Mouse (Mus musculus): Measurements from ENCODE around the gene Mnx1. TPM values are rescaled to one million over a fixed set of nuclear protein-coding genes. Genes with fewer than 3 reads are reported as not detected.
"Not testable (repeated sequence)": the region's sequence is repeated elsewhere in the genome, so short reads cannot be mapped to it uniquely, and the experiment has no call there.

Gene Mnx1
- polyA plus RNA-seq, 1 experiment, result not detected

- no peak for TF ChIP-seq POLR2A (IDR thresholded peaks at IDR 0.05; ENCODE audit: borderline replicate concordance, control insufficient read depth, low read depth, low read length)
- TF ChIP-seq CTCF (IDR thresholded peaks at IDR 0.05; ENCODE audit: control insufficient read depth, insufficient read depth, low read length), result no peak
- no peak overlapping the region for H3K4me3 ChIP-seq (replicated peaks; ENCODE audit: control insufficient read depth, low read depth, low read length)
- no peak overlapping the region for H3K27ac ChIP-seq (ENCODE audit: control insufficient read depth, insufficient read depth, low read depth, low read length, poor library complexity)
- no peaks in the 10 kb centered on the region for H3K4me1 ChIP-seq (ENCODE audit: control insufficient read depth, insufficient read depth, low read length)
- WGBS, result 73% methylated on average over 9 of the region's 9 CpGs
Measured at GRCm38 (mm10) chr5:29462943-29463686, 15.2 kb downstream of the Mnx1 start.

- Histone ChIP-seq H3K27ac (ENCODE audit: control insufficient read depth, insufficient read depth, low read depth, low read length, poor library complexity) (no peak overlapping the region), H3K4me1 (ENCODE audit: control insufficient read depth, insufficient read depth, low read length) (no peaks in the 10 kb centered on the region), H3K4me3 (replicated peaks; ENCODE audit: control insufficient read depth, low read depth, low read length) (no peak overlapping the region)
- WGBS, result 82% methylated on average over 5 of the region's 5 CpGs
- no peak for TF ChIP-seq POLR2A (IDR thresholded peaks at IDR 0.05; ENCODE audit: borderline replicate concordance, control insufficient read depth, low read depth, low read length)
- no peak for TF ChIP-seq CTCF (IDR thresholded peaks at IDR 0.05; ENCODE audit: control insufficient read depth, insufficient read depth, low read length)
Measured at GRCm38 (mm10) chr5:29456895-29457656, 21.2 kb downstream of the Mnx1 start.

DNA sequence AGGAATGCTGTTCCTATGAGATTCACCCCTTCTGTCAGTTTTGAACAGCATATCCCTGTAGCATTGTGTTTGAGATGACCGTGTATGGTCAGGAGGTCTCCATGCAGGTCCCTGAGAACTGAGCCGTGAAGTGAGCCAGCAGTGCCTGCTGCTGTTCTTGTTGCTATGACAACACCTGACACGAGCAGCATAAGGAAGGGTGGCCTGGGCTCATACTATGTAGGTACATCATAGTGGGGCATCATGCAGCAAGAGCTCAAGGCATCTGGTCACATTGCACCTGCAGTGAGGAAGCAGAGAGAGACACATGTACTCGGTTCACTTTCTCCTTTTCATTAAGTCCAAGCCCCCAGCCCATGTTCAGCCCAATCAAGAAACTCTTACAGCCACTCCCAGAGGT is 25.9 kb downstream of the Mnx1 start:
- Histone ChIP-seq H3K27ac (ENCODE audit: control insufficient read depth, insufficient read depth, low read depth, low read length, poor library complexity) (no peak overlapping the region), H3K4me1 (ENCODE audit: control insufficient read depth, insufficient read depth, low read length) (no peaks in the 10 kb centered on the region), H3K4me3 (replicated peaks; ENCODE audit: control insufficient read depth, low read depth, low read length) (no peak overlapping the region)
- TF ChIP-seq CTCF (IDR thresholded peaks at IDR 0.05; ENCODE audit: control insufficient read depth, insufficient read depth, low read length), result no peak
- TF ChIP-seq POLR2A (IDR thresholded peaks at IDR 0.05; ENCODE audit: borderline replicate concordance, control insufficient read depth, low read depth, low read length), result no peak
- 75% methylated on average over 4 of the region's 4 CpGs for WGBS

DNA sequence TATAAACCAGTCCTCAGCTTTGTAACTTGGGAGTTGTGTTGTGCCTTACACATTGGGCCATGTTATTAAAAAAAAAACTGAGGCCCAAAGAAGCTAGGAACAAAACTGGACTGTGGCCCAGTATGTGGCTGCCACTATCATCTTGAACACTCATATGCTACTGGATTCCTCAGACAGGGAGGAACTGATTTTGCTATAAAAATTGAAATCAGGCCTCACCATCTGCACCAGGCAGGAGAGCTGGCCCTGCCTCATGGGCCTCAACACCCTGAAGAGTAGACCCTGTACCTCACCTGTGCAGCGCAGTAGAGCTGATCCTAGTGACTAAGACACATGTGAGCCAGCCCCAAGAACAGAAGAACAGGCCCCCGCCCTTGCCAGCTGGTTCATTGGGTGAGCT is 33.0 kb downstream of the Mnx1 start:
- H3K4me1 ChIP-seq (ENCODE audit: control insufficient read depth, insufficient read depth, low read length), result no peaks in the 10 kb centered on the region
- no peak for TF ChIP-seq CTCF (IDR thresholded peaks at IDR 0.05; ENCODE audit: control insufficient read depth, insufficient read depth, low read length)
- TF ChIP-seq POLR2A (IDR thresholded peaks at IDR 0.05; ENCODE audit: borderline replicate concordance, control insufficient read depth, low read depth, low read length), result no peak
- no peak overlapping the region for H3K27ac ChIP-seq (ENCODE audit: control insufficient read depth, insufficient read depth, low read depth, low read length, poor library complexity)
- WGBS, result 88% methylated on average over 2 of the region's 2 CpGs
- H3K4me3 ChIP-seq (replicated peaks; ENCODE audit: control insufficient read depth, low read depth, low read length), result no peak overlapping the region

- WGBS, result 86% methylated on average over 6 of the region's 6 CpGs
- not testable (repeated sequence) for H3K4me3 ChIP-seq (replicated peaks; ENCODE audit: control insufficient read depth, low read depth, low read length); H3K27ac ChIP-seq (ENCODE audit: control insufficient read depth, insufficient read depth, low read depth, low read length, poor library complexity)
Measured at GRCm38 (mm10) chr5:29436728-29437127, 41.5 kb downstream of the Mnx1 start.

GRCm38 (mm10) chr5:29435491-29435890 is 42.8 kb downstream of the Mnx1 start:
- no peak overlapping the region; the same call in 1 of the 2 replicates for H3K27ac ChIP-seq (ENCODE audit: control insufficient read depth, insufficient read depth, low read depth, low read length, poor library complexity)
- peak overlapping the region; percentile 93 for H3K4me3 ChIP-seq (replicated peaks; ENCODE audit: control insufficient read depth, low read depth, low read length)
- peaks cover 2% of the 10 kb centered on the region for H3K4me1 ChIP-seq (ENCODE audit: control insufficient read depth, insufficient read depth, low read length)
- TF ChIP-seq CTCF (IDR thresholded peaks at IDR 0.05; ENCODE audit: control insufficient read depth, insufficient read depth, low read length), result no peak
- no peak for TF ChIP-seq POLR2A (IDR thresholded peaks at IDR 0.05; ENCODE audit: borderline replicate concordance, control insufficient read depth, low read depth, low read length)
- WGBS, result 36% methylated on average over 8 of the region's 8 CpGs

More at GRCm38 (mm10) chr5:29436728-29437127, 41.5 kb downstream of the Mnx1 start:
- not testable (repeated sequence) for H3K4me1 ChIP-seq (ENCODE audit: control insufficient read depth, insufficient read depth, low read length)

GRCm38 (mm10) chr5:29434872-29435358 is 43.4 kb downstream of the Mnx1 start:
- no peak for TF ChIP-seq POLR2A (IDR thresholded peaks at IDR 0.05; ENCODE audit: borderline replicate concordance, control insufficient read depth, low read depth, low read length)
- no peak for TF ChIP-seq CTCF (IDR thresholded peaks at IDR 0.05; ENCODE audit: control insufficient read depth, insufficient read depth, low read length)
- under 1% methylated on average over 48 of the region's 48 CpGs for WGBS
- peak overlapping the region; percentile 62 for H3K27ac ChIP-seq (ENCODE audit: control insufficient read depth, insufficient read depth, low read depth, low read length, poor library complexity)
- peak overlapping the region; percentile 93 for H3K4me3 ChIP-seq (replicated peaks; ENCODE audit: control insufficient read depth, low read depth, low read length)
- peaks cover 2% of the 10 kb centered on the region for H3K4me1 ChIP-seq (ENCODE audit: control insufficient read depth, insufficient read depth, low read length)

- WGBS, result 5% methylated on average over 29 of the region's 29 CpGs
- H3K4me3 ChIP-seq (replicated peaks; ENCODE audit: control insufficient read depth, low read depth, low read length), result peak within 1 kb of the TSS; percentile 93
- peak within 1 kb of the TSS; percentile 62 for H3K27ac ChIP-seq (ENCODE audit: control insufficient read depth, insufficient read depth, low read depth, low read length, poor library complexity)
- peaks cover 2% of the 10 kb centered on the region for H3K4me1 ChIP-seq (ENCODE audit: control insufficient read depth, insufficient read depth, low read length)
- no peak for TF ChIP-seq CTCF (IDR thresholded peaks at IDR 0.05; ENCODE audit: control insufficient read depth, insufficient read depth, low read length)
- TF ChIP-seq POLR2A (IDR thresholded peaks at IDR 0.05; ENCODE audit: borderline replicate concordance, control insufficient read depth, low read depth, low read length), result peak; percentile 59; the same call in 1 of the 2 replicates
Measured at GRCm38 (mm10) chr5:29434228-29434871, 43.9 kb downstream of the Mnx1 start, which contains the start of gene Nom1. Nom1 (plus strand) TSS chr5:29434664.

GRCm38 (mm10) chr5:29423330-29423729 is 54.9 kb downstream of the Mnx1 start:
- H3K4me3 ChIP-seq (replicated peaks; ENCODE audit: control insufficient read depth, low read depth, low read length); H3K4me1 ChIP-seq (ENCODE audit: control insufficient read depth, insufficient read depth, low read length); H3K27ac ChIP-seq (ENCODE audit: control insufficient read depth, insufficient read depth, low read depth, low read length, poor library complexity): not testable (repeated sequence)
- WGBS, result 44% methylated on average over 3 of the region's 3 CpGs
